Mouse (Mus musculus) small intestine, adult 2 months (tissue): Measurements from ENCODE around the gene C1qtnf1. TPM values are rescaled to one million over a fixed set of nuclear protein-coding genes. Genes with fewer than 3 reads are reported as not detected.

Source experiments
- H3K27ac ChIP-seq: fragments of 200-500 bp; 2 replicates; pipeline ENCODE4 v1.5.1; 2012; ENCODE audit warnings: low read depth, low read length, control low read depth, inconsistent platforms; ENCODE audit not compliant: insufficient read depth
- H3K27me3 ChIP-seq: fragments of 200-500 bp; 2 replicates; pipeline ENCODE4 v1.6.1; 2012; ENCODE audit warnings: mild to moderate bottlenecking, moderate library complexity, low read length, inconsistent platforms; ENCODE audit not compliant: control insufficient read depth, insufficient read depth
- H3K36me3 ChIP-seq: fragments of 200-500 bp; 2 replicates; pipeline ENCODE4 v1.6.1; 2012; ENCODE audit warnings: mild to moderate bottlenecking, low read length, control low read depth, inconsistent platforms; ENCODE audit not compliant: control insufficient read depth, insufficient read depth
- H3K4me1 ChIP-seq: fragments of 200-500 bp; 2 replicates; pipeline ENCODE4 v1.6.1; 2012; ENCODE audit warnings: low read length, inconsistent platforms, mixed read lengths; ENCODE audit not compliant: control insufficient read depth, insufficient read depth, insufficient read length
- H3K4me3 ChIP-seq: fragments of 200-500 bp; 2 replicates; pipeline ENCODE4 v1.5.1; 2012; ENCODE audit warnings: low read depth, mild to moderate bottlenecking, control low read depth, inconsistent platforms, low read length, moderate library complexity
- CTCF ChIP-seq: fragments of 200-500 bp; IDR thresholded peaks from 2 replicates; pipeline ENCODE4 v1.5.1; 2012; ENCODE audit warnings: low read depth, mild to moderate bottlenecking, control low read depth, inconsistent platforms, low read length, moderate library complexity, mixed read lengths; ENCODE audit not compliant: insufficient replicate concordance, insufficient read length; ENCODE audit errors: extremely low read depth
- POLR2A ChIP-seq: fragments of 200-500 bp; IDR thresholded peaks from 2 replicates; pipeline ENCODE4 v1.6.1; 2012; ENCODE audit warnings: low read depth, mild to moderate bottlenecking, control low read depth, inconsistent platforms, low read length, moderate library complexity
- WGBS: fragments of 180-500 bp; shearing (Covaris S2); methylation state at CpG from one replicate; pipeline ENCODE4 v1.1.7; 2018; 5-methylcytosine and 5-hydroxymethylcytosine counted together
- polyA plus RNA-seq: library from polyadenylated mRNA; depleted of rRNA; stranded (reverse); fragments of >200 nt; gene quantifications from 2 replicates; pipeline ENCODE4 v1.2.3, GENCODE M21; 2012

Gene C1qtnf1
- polyA plus RNA-seq, 1 experiment: 4.3 TPM

DNA sequence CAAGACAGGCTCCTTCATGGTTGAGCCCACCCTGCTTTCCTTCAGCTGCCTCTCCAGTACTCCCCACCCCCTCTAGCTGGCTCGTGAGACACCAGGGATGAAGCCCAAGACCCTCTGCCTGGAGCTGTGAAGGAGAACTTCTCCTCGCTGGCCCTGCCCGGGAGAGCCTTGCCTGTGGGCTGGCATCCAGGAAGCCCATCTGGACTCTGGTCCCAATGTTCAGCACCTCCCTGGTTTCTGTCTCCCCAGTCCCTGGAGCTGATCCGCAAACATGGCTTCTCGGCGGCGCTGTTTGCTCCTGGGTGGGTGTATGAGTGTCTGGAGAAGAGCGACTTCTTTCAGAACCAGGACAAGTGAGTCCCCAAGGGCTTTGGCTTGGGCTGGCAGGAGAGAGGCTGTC, 56.2 kb downstream of the C1qtnf1 start:
- TF ChIP-seq CTCF (no peak), POLR2A (no peak)
- Histone ChIP-seq H3K27me3 (no peaks in the 10 kb centered on the region), H3K36me3 (peaks cover 62% of the 10 kb centered on the region), H3K4me1 (peaks cover 4% of the 10 kb centered on the region), H3K4me3 (no peak overlapping the region), H3K27ac (no peak overlapping the region)
- WGBS: 84% methylated on average over 8 of the region's 8 CpGs

- no peak for TF ChIP-seq CTCF
- no peak for TF ChIP-seq POLR2A
- WGBS: 90% methylated on average over 11 of the region's 11 CpGs
- H3K36me3 ChIP-seq: peaks cover 60% of the 10 kb centered on the region
- no peak overlapping the region for H3K4me3 ChIP-seq
- no peak overlapping the region for H3K27ac ChIP-seq
- no peaks in the 10 kb centered on the region for H3K4me1 ChIP-seq
- H3K27me3 ChIP-seq: no peaks in the 10 kb centered on the region
Measured at GRCm38 (mm10) chr11:118485338-118485737, 57.3 kb downstream of the C1qtnf1 start.

GRCm38 (mm10) chr11:118485780-118486179, 57.8 kb downstream of the C1qtnf1 start:
- Histone ChIP-seq H3K4me3 (no peak overlapping the region), H3K4me1 (no peaks in the 10 kb centered on the region), H3K27ac (no peak overlapping the region), H3K36me3 (peaks cover 60% of the 10 kb centered on the region), H3K27me3 (no peaks in the 10 kb centered on the region)
- TF ChIP-seq POLR2A (no peak), CTCF (no peak)
- WGBS: 81% methylated on average over 3 of the region's 3 CpGs

GRCm38 (mm10) chr11:118486281-118486680, 58.3 kb downstream of the C1qtnf1 start:
- 91% methylated on average over 6 of the region's 6 CpGs for WGBS
- Histone ChIP-seq H3K4me3 (no peak overlapping the region), H3K27ac (no peak overlapping the region), H3K36me3 (peaks cover 58% of the 10 kb centered on the region), H3K27me3 (no peaks in the 10 kb centered on the region), H3K4me1 (no peaks in the 10 kb centered on the region)
- TF ChIP-seq POLR2A (no peak), CTCF (no peak)

DNA sequence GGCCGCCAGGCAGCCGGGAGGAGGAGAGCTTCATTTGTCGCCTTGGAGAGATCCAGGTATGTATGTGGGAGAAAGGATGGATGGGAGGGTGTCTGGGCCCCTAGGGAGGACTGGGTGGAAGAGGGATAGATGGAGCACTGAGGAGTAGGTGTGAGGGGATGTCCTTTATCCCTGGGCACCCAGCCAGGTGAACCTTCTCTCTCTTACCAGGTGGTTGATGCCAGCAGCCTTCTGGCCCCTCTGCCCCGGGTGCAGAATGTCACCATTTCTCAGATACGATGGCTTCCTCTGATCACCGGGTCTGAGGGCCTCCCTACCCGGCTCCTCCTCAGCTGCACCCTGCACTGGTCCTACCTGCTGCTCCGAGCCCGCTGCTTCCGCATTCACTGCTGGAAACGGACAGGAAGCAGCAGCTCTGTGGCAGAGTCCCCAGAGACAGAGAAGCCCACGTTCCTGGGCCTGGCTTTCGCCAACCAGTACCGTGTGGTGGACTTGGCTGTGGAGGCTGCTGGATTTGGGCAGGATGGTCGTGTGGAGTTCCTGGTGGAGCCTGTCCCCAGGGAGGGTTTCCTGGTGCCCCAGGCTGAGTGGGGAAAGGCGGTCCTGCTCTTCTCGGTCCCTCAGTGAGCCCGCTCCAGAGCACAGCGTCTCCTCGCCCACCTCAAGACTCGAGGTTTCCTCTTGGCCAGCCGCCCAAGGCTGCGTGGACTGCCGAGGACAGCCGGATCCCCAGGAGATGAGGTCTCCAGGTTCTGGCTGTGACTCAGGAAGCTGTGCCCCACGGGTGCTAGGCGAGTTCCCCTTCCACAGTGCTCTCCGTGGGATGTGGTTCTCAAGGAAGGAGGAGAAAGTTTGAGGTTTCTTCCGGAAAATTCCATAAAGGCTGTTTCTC, 59.1 kb downstream of the C1qtnf1 start:
- Histone ChIP-seq H3K36me3 (peaks cover 55% of the 10 kb centered on the region), H3K27ac (no peak overlapping the region), H3K4me3 (no peak overlapping the region), H3K4me1 (no peaks in the 10 kb centered on the region), H3K27me3 (no peaks in the 10 kb centered on the region)
- 74% methylated on average over 29 of the region's 29 CpGs for WGBS
- TF ChIP-seq POLR2A: no peak
- no peak for TF ChIP-seq CTCF

- H3K36me3 ChIP-seq: peaks cover 45% of the 10 kb centered on the region
- TF ChIP-seq CTCF: no peak
- no peak for TF ChIP-seq POLR2A
- 77% methylated on average over 8 of the region's 8 CpGs for WGBS
- H3K4me3 ChIP-seq: no peak overlapping the region
- no peak overlapping the region for H3K27ac ChIP-seq
- H3K27me3 ChIP-seq: no peaks in the 10 kb centered on the region
- H3K4me1 ChIP-seq: no peaks in the 10 kb centered on the region
Measured at GRCm38 (mm10) chr11:118488191-118488906, 60.3 kb downstream of the C1qtnf1 start.

DNA sequence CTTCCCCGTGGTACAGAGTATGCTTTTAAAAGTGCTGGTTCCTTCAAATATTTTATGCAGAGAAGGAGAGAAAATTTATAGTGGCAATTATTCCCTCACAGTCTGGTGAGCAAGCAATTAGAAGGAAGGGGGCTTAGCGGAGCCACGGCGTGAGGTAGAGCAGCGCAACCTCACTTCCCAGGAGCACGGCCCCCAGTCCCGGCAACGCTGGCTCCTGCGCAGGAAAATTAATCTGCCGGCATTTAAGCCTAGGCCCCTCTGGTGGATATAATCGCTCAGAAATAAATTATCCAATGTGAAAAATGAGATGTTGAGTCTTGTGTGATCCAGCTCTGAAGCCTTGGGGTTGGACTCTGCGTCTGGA, 60.9 kb downstream of the C1qtnf1 start:
- no peak overlapping the region for H3K4me3 ChIP-seq
- 90% methylated on average over 12 of the region's 12 CpGs for WGBS
- H3K27ac ChIP-seq: no peak overlapping the region
- H3K36me3 ChIP-seq: peaks cover 40% of the 10 kb centered on the region
- TF ChIP-seq POLR2A (no peak), CTCF (no peak)
- H3K4me1 ChIP-seq: no peaks in the 10 kb centered on the region
- no peaks in the 10 kb centered on the region for H3K27me3 ChIP-seq
